Mouse (Mus musculus) CH12F3 (cell line): ENCODE measurements around the gene Il25.
"Not testable (repeated sequence)": the region's sequence is repeated elsewhere in the genome, so short reads cannot be mapped to it uniquely, and the experiment has no call there.

Experiments used
- in situ Hi-C: fragments of 300-500 bp; cut with MboI; formaldehyde crosslinking; loops from 2 replicates; pipeline ENCODE4 v1.14.3; 2020; ENCODE audit warnings: low sequenced_read_pairs

Gene Il25

GRCm38 (mm10) chr14:54950493-54950892 is 18.0 kb downstream of the Il25 start:
- in situ Hi-C loops: no loop called here

DNA sequence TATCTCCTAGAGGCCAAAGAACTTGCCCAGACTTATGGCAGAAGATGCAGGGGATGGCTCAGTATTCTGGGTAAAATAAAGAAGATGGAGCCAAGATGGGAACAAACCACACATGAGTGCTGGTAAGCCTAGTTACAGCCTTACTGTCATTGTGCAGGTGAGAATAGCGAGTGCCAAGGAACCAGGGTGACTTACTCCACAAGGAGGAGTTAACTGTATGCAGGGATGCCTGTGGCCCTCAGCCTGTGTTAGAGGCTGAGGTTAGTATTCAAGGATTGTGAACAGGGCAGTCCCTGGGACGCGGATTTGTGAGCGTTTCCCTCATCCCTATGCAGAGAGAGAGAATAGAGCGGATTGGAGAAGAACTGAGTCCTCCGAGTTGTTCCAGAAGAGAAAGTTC is 19.1 kb downstream of the Il25 start:
- in situ Hi-C loops: no loop called here

GRCm38 (mm10) chr14:54953664-54954206 is 21.2 kb downstream of the Il25 start:
- in situ Hi-C loops: no loop called here

- in situ Hi-C loops: no loop called here
Observed at GRCm38 (mm10) chr14:54954474-54954873, 22.0 kb downstream of the Il25 start.

DNA sequence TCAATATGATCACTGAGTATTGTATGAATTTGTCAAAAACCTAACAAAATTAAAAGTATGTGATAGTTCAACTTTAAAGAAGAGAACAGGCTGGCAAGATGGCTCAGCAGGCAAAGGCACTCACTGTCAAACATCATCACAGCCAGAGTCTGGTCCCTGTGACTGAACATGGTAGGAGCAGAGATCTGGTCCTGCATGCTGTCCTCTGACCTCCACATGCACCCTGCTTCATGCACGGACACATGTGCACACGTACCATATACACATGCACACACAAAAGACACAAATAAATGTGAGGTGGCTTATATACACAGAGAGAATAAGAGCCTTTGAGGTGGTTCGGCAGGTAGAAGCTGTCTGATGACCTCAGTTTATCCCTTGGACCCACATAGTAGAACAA is 23.0 kb downstream of the Il25 start:
- in situ Hi-C loops: no loop called here

DNA sequence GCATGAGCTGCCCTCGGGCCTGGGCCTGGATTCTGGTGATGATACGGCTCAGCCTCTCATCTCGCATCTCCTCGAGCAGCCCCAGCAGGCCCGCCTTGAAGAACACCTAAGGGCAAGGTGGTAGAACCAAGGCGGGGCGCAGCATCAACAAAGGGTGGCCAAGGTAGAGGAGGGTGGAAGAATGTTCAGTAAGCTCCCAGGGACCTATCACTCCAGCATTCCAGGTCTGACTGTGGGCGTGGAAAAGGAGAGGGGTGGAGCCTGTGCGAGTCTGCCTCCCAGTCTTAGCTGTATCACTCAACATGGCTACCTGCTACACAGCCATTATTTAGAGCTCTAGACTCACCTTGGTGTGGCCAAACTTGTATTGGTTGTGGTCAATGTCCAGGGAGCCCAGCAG is 24.0 kb downstream of the Il25 start:
- in situ Hi-C loops: no loop called here

DNA sequence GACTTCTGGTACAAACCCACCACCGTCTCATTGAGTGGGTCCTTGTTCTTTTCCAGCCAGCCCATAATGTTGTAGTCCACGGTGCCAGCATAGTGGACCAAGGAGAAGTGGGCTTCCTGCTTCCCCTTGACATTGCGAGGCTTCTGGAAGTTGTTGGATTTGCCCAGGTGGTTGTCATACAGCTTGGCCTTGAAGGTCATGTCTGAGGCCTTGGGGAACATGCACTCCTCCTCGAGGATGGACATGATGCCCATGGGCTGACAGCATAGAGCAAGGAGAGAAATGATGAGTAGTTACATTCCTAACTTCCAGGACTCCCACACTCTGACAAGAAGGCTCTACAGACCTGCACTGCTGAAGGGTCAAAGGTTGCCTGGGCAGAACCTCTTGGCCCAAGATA is 26.0 kb downstream of the Il25 start:
- in situ Hi-C loops: no loop called here

DNA sequence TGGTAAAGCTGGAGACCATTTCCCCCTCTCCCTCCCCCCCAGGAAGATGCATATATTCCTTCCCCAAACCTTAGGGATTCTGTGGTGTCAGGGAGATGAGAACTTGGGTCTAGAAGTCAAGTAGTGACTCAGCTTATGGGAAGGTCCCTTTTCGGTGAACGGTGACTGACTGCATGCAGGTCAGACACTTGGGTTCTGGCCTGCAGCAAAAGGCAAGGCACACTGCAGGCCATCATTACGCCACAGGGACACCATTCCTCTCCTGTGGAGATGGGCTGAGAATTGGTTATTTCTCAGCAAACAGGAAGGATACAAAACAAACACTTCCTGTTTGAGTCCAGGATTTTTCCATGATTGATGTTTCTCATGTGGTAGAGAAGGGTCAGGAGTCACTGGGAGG is 26.7 kb downstream of the Il25 start:
- in situ Hi-C loops: no loop called here

DNA sequence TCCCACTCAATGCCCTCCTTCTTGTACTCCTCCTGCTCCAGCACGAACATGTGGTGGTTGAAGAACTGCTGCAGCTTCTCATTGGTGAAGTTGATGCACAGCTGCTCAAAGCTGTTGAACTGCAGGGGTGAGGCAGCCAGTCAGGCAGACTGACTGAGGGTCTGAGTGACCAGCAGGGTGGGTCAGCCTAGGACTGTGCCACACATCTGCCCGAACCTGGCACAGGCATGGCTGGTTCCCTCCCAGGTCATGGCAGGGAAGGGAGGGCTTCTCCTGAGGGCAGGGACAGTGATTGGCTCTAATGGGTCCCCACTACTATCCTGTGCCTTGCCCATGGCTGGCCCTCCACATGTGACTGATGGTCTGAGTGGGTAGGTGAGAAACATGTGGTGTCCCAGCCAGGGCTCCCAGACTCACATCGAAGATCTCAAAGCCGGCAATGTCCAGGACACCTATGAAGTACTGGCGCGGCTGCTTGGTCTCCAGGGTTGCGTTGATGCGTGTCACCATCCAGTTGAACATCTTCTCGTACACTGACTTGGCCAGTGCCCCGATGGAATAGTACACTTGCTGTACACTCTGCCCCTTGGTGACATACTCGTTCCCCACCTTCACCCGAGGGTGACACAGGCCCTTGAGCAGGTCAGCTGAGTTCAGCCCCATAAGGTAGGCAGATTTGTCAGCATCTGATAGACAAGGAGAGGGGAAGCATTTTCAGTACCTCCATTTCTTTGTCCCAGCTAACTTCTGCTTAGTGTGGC is 27.5 kb downstream of the Il25 start:
- in situ Hi-C loops: not testable (repeated sequence)

- in situ Hi-C loops: no loop called here
Observed at GRCm38 (mm10) chr14:54960769-54961168, 28.3 kb downstream of the Il25 start.

- in situ Hi-C loops: no loop called here
Observed at GRCm38 (mm10) chr14:54961487-54961886, 29.0 kb downstream of the Il25 start.

DNA sequence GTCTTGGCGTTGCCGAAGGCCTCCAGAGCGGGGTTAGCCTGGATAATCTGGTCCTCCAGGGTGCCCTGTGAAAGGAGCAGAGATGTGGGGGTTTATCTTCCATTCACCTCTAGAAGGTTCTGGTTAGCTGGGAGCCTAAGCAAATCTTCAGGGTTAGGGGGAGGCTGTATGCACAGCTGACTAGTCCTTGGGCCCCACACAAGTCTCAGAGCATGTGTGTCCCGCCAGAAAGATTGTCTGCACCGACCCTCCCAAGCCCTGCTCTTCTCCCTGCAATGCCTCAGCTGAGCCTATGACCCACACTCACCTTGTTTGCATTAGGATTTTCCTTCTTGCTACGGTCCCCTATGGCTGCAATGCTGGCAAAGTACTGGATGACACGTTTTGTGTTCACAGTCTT is 30.2 kb downstream of the Il25 start:
- in situ Hi-C loops: no loop called here

- in situ Hi-C loops: no loop called here
Observed at GRCm38 (mm10) chr14:54963727-54964126, 31.2 kb downstream of the Il25 start.

- in situ Hi-C loops: no loop called here
Observed at GRCm38 (mm10) chr14:54965044-54965443, 32.5 kb downstream of the Il25 start.

- in situ Hi-C loops: no loop called here
Observed at GRCm38 (mm10) chr14:54965631-54966030, 33.1 kb downstream of the Il25 start.

DNA sequence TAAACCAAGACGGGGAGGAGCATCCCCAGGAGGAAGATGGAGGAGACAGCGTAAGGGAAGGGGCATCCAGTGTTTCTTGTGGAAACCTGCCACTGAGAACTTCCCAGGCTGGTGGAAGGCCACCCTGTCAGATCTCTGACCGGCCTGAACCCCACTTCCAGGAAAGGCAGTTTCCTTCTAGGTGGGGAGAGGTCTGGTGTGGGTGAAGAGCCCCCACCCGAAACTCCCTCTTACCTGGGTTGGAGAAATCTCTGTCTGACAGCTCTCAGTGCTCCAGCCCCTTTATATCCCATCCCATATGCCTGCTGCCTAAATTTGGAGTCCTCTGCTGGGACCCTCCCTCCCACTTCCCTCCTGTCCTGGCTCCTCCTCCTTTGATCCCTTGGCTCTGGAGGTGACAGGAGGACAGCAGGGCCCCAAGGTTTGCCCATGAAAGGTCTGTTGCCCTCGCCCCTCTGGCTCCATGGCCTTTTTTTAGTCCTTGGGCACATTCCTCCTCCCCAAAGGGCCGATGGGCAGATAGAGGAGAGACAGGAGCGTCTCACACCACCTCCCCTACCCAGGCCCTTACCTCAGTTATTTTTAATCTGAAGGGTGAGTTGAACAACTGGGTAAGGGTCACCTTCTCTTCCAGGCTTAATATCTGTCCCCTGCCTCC is 34.0 kb downstream of the Il25 start, which contains the start of gene Myh6:
TSS of gene Myh6 (minus strand) at position 608 of the 658 bp plus-strand sequence.
- in situ Hi-C loops: no loop called here

DNA sequence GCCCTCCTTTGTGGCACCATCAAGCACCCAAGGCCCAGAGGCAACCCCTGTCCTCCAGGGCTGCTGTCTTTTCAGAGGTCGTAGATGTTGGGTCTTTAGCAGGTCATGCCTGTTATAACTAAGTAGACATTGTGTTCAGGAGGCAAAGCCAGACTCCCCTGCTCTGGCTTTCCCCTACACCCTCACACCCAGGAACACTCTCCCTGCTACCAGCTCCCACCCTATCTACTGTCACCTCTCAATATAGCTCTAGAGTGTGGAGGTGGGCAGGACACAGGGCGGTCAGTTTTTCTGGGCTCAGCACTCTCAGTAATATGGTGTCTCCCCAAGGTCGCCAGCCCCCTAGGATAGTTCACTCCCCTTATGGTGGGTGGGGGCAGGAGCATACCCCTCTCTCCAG is 35.4 kb downstream of the Il25 start:
- in situ Hi-C loops: no loop called here

GRCm38 (mm10) chr14:54968344-54968743 is 35.8 kb downstream of the Il25 start:
- in situ Hi-C loops: no loop called here

DNA sequence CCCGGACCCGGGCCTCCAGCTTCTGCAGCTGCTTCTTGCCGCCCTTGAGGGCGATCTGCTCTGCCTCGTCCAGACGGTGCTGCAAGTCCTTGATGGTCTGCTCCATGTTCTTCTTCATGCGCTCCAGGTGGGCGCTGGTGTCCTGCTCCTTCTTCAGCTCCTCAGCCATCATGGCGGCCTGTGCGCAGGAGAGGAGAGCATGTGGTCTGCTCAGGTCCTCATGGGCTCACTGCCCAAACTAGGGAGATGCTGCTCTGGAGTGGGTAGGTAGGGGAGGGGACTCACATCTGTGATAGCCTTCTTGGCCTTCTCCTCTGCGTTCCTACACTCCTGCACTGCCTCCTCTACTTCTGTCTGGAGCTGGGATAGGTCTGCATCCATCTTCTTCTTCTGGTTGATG is 40.3 kb downstream of the Il25 start:
- in situ Hi-C loops: not testable (repeated sequence)

- in situ Hi-C loops: no loop called here
Observed at GRCm38 (mm10) chr14:54974068-54974791, 41.7 kb downstream of the Il25 start.

DNA sequence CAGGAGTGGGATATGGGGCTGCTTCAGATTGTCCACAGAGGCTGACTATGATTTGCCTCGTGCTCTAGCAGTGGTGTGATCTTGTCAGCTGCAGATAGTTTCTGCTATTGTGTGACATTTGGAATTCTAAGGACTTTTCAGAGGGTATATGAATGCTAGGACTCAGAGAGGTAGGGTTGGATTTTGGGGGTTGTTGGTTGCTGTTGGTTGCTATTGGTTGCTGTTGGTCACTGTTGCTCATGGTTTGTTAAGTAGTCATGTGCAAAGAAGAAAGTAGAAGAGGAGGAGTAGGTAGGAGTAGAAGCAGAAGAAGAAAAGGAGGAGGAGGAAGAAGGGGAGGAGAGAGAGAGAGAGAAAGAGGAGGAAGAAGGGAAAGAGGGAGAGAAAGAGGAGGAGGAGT is 44.1 kb downstream of the Il25 start, which contains the start of gene Gm17428:
TSS of gene Gm17428 (plus strand) at position 301 of the 400 bp plus-strand sequence.
- in situ Hi-C loops: no loop called here
